Mouse (Mus musculus): Measurements from ENCODE around the gene Notch3. TPM values are rescaled to one million over a fixed set of nuclear protein-coding genes. Genes with fewer than 3 reads are reported as not detected.

Notch3 gene
- total and polyA plus RNA-seq, 3 experiments, result 0.08 to 0.50 TPM; not detected in 1

DNA sequence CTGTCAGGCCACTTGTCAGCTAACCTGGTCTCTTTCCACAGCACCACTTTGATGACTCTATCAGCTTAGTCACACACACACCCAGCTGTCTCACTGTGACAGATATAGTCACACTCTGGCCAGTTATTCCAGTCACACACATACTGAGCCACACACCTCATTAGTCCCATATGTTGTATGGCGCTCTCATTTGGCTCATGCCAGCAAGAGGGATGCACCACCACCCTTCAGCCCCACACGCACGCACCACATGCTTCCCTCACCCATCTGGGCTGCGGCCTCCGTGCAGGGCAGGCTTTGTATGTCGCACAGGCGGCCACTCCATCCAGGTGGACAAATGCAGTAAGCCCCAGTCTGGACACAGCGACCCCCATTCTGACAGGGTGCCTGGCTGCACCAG is 19.9 kb downstream of the Notch3 start:
- Histone ChIP-seq H3K27me3 (ENCODE audit: control insufficient read depth in 1 of 2, insufficient read depth in 2 of 2, low read length in 2 of 2) (peaks cover 1 to 2% of the 10 kb centered on the region in 2 experiments; a peak in 2 of 4 replicates), H3K4me1 (ENCODE audit: control insufficient read depth in 1 of 2, insufficient read depth in 2 of 2, low read length in 2 of 2) (peaks cover 3 to 6% of the 10 kb centered on the region in 2 experiments; a peak in 3 of 4 replicates), H3K4me3 (ENCODE audit: control insufficient read depth in 1 of 2, insufficient read depth in 1 of 2, low read depth in 2 of 2, low read length in 2 of 2) (no peak overlapping the region), H3K79me2 (ENCODE audit: control insufficient read depth, insufficient read depth, low read length, poor library complexity) (no peaks in the 10 kb centered on the region), H3K9ac (ENCODE audit: control insufficient read depth, low read depth, low read length, poor library complexity, severe bottlenecking) (no peak overlapping the region), H3K27ac (ENCODE audit: control insufficient read depth, low read depth, low read length) (no peak overlapping the region), H3K36me3 (ENCODE audit: control insufficient read depth in 1 of 2, insufficient read depth in 2 of 2, low read length in 2 of 2) (peaks cover 0 to 3% of the 10 kb centered on the region in 2 experiments; a peak in 1 of 4 replicates), H3K9me3 (replicated peaks; ENCODE audit: insufficient read depth, low read length) (no peaks in the 10 kb centered on the region)
- no peak for DNase-seq (ENCODE audit: low read depth, low spot score)
- TF ChIP-seq CHD2 (IDR thresholded peaks at IDR 0.05; ENCODE audit: low read length), result no peak

DNA sequence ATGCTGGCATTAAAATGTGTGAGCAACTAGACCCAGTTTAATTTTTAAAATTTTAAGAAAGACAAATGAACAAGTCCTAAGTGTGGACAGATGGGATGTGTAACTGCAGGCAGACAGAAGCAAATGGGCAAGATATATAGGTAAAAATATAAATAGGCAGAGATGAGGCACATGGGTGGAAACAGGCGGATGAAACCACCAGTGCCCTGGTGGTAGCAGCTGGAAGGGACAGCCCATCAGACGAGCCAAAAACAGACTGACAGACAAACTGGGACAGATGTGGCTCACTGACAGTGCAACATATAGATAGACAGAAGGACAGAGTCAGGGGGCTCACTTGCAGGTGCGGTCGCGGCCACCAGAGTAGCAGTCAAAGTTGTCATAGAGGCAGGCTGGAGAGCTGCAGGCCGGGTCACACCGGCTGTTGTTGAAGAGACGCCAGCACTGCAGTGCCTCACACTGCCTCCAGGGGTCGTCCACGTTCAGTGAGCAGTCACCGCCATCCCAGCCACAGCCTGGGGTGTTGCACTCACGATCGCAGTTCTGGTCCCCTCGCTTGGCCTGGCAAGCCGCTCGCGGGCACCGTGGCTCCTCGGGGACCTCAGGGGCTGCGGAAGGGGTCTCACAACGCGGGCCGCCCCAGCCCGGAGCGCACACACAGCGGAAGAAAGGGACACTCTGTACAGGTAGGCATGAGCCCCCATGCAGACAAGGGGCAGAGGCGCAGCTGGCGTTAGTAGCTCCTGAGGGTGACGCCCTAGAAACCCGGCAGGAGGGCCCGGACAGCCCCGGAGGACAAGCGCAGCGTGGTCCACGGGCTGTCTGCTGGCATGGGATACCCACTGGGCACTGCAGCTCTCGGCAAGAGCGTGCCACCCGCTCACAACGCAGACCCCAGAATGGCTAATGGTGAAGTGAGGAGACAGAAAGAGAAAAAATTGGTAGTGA is 23.5 kb downstream of the Notch3 start:
- peak overlapping the region; percentile 78 for H3K9ac ChIP-seq (ENCODE audit: control insufficient read depth, low read depth, low read length, poor library complexity, severe bottlenecking)
- H3K79me2 ChIP-seq (ENCODE audit: control insufficient read depth, insufficient read depth, low read length, poor library complexity), result no peaks in the 10 kb centered on the region
- TF ChIP-seq USF2 (IDR thresholded peaks at IDR 0.05; ENCODE audit: borderline replicate concordance in 1 of 2, insufficient read depth in 1 of 2, low read depth in 1 of 2, low read length in 2 of 2), result no peak
- TF ChIP-seq CTCF (IDR thresholded peaks at IDR 0.05 in 2 of 3, conservative IDR thresholded peaks at IDR 0.05 in 1 of 3; ENCODE audit: control insufficient read depth in 1 of 3, insufficient read depth in 1 of 3, low read depth in 2 of 3, low read length in 3 of 3, poor library complexity in 1 of 3, severe bottlenecking in 1 of 3), result peak; percentile 88 to 94 (median 91)
- no peak for TF ChIP-seq TAL1 (IDR thresholded peaks at IDR 0.05; ENCODE audit: low read length)
- no peak for TF ChIP-seq MAX (IDR thresholded peaks at IDR 0.05; ENCODE audit: low read length)
- TF ChIP-seq POLR2AphosphoS5 (IDR thresholded peaks at IDR 0.05; ENCODE audit: borderline replicate concordance, low read depth, low read length), result no peak
- no peak for TF ChIP-seq NRF1 (IDR thresholded peaks at IDR 0.05; ENCODE audit: insufficient read depth, low read depth, low read length, poor library complexity, severe bottlenecking)
- TF ChIP-seq MAFK (IDR thresholded peaks at IDR 0.05; ENCODE audit: borderline replicate concordance, low read depth, low read length), result no peak
- 0 out of 4 replicates have a peak, but pooled peaks of 1 of the 2 experiments have one; percentile 36 for TF ChIP-seq POLR2A (IDR thresholded peaks at IDR 0.05; ENCODE audit: control insufficient read depth in 1 of 2, insufficient read depth in 1 of 2, low read depth in 1 of 2, low read length in 2 of 2, poor library complexity in 1 of 2)
- no peak for TF ChIP-seq KAT2A (conservative IDR thresholded peaks at IDR 0.05; ENCODE audit: low read depth, low read length)
- TF ChIP-seq ELF1 (IDR thresholded peaks at IDR 0.05; ENCODE audit: low read depth, low read length), result no peak
- TF ChIP-seq MXI1 (IDR thresholded peaks at IDR 0.05; ENCODE audit: low read depth, low read length), result peak; percentile 18; the same call in 1 of the 2 replicates
- no peak for TF ChIP-seq HCFC1 (IDR thresholded peaks at IDR 0.05; ENCODE audit: low read depth, low read length)
- TF ChIP-seq ZNF384 (IDR thresholded peaks at IDR 0.05; ENCODE audit: low read depth, low read length), result no peak
- TF ChIP-seq UBTF (IDR thresholded peaks at IDR 0.05; ENCODE audit: borderline replicate concordance, insufficient read depth, low read depth, low read length), result no peak
- TF ChIP-seq BHLHE40 (IDR thresholded peaks at IDR 0.05; ENCODE audit: borderline replicate concordance, low read depth, low read length), result no peak
- no peak for TF ChIP-seq TCF12 (IDR thresholded peaks at IDR 0.05; ENCODE audit: low read depth, low read length)
- no peak for TF ChIP-seq CHD1 (IDR thresholded peaks at IDR 0.05; ENCODE audit: low read depth, low read length)
- TF ChIP-seq ZC3H11A (IDR thresholded peaks at IDR 0.05; ENCODE audit: low read depth, low read length), result peak; percentile 84
- peak; percentile 95 for TF ChIP-seq SMC3 (IDR thresholded peaks at IDR 0.05; ENCODE audit: low read depth, low read length)
- TF ChIP-seq NELFE (IDR thresholded peaks at IDR 0.05; ENCODE audit: low read depth, low read length), result no peak
- no peak for TF ChIP-seq MEF2A (IDR thresholded peaks at IDR 0.05; ENCODE audit: extremely low read depth, insufficient replicate concordance, low read depth, low read length, poor library complexity, severe bottlenecking)
- TF ChIP-seq TBP (IDR thresholded peaks at IDR 0.05; ENCODE audit: low read depth, low read length), result no peak
- peak; percentile 82 for TF ChIP-seq RAD21 (IDR thresholded peaks at IDR 0.05; ENCODE audit: low read depth, low read length)
- TF ChIP-seq JUND (IDR thresholded peaks at IDR 0.05; ENCODE audit: low read depth, low read length), result no peak
- TF ChIP-seq SIN3A (IDR thresholded peaks at IDR 0.05; ENCODE audit: low read length), result peak; percentile 54; the same call in 1 of the 2 replicates
- peaks cover 3 to 6% of the 10 kb centered on the region in 2 experiments; a peak in 3 of 4 replicates for H3K4me1 ChIP-seq (ENCODE audit: control insufficient read depth in 1 of 2, insufficient read depth in 2 of 2, low read length in 2 of 2)
- H3K36me3 ChIP-seq (ENCODE audit: control insufficient read depth in 1 of 2, insufficient read depth in 2 of 2, low read length in 2 of 2), result peaks cover 0 to 3% of the 10 kb centered on the region in 2 experiments; a peak in 1 of 4 replicates
- peak overlapping the region; percentile 59 to 73 for H3K4me3 ChIP-seq (ENCODE audit: control insufficient read depth in 1 of 2, insufficient read depth in 1 of 2, low read depth in 2 of 2, low read length in 2 of 2)
- peak; percentile 90 for DNase-seq (ENCODE audit: low read depth, low spot score)
- no peak overlapping the region for H3K27ac ChIP-seq (ENCODE audit: control insufficient read depth, low read depth, low read length)
- H3K9me3 ChIP-seq (replicated peaks; ENCODE audit: insufficient read depth, low read length), result no peaks in the 10 kb centered on the region
- H3K27me3 ChIP-seq (ENCODE audit: control insufficient read depth in 1 of 2, insufficient read depth in 2 of 2, low read length in 2 of 2), result peaks cover 0 to 4% of the 10 kb centered on the region in 2 experiments; a peak in 3 of 4 replicates

All from MEL (cell line).